Mouse (Mus musculus) thymus, adult 2 months (tissue): ENCODE data around the gene Sec14l4.

Source experiments
- CTCF ChIP-seq: fragments of 200-500 bp; IDR thresholded peaks from 2 replicates; pipeline ENCODE4 v1.5.1; 2012; ENCODE audit warnings: mild to moderate bottlenecking, control low read depth, low read length, moderate library complexity, borderline replicate concordance; ENCODE audit not compliant: control insufficient read depth, poor library complexity, insufficient read depth; ENCODE audit errors: extremely low read depth
- POLR2A ChIP-seq: fragments of 200-500 bp; IDR thresholded peaks from 2 replicates; pipeline ENCODE4 v1.6.1; 2012; ENCODE audit warnings: mild to moderate bottlenecking, low read length, control low read depth, moderate library complexity; ENCODE audit not compliant: control insufficient read depth, poor library complexity, insufficient read depth; ENCODE audit errors: extremely low read depth

DNA sequence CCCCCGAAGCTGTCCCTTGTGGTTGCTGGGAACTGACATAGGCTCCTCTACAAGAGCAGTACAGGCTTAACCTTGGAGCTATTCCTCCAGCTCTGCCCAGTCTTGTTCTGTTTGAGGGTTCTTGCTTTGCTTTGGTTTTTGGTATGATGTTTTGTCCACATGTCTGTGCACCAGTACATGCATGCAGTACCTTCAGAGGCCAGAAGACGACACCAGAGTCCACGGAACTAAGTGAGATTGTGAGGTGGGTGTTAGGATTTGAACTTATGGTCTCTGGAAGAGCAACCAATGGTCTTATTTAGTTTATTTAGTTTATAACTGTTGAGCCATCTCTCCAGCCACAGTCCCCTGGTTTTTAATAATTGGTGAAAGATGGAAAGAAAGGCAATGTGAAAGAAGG is 24.8 kb upstream of the Sec14l4 start:
- TF ChIP-seq POLR2A (no peak), CTCF (no peak)
